Mouse (Mus musculus) small intestine, adult 2 months (tissue): ENCODE results near the gene BC067074. TPM values are rescaled to one million over a fixed set of nuclear protein-coding genes. Genes with fewer than 3 reads are reported as not detected.

Experiments used
- H3K27ac ChIP-seq: fragments of 200-500 bp; 2 replicates; pipeline ENCODE4 v1.5.1; 2012; ENCODE audit warnings: low read depth, low read length, control low read depth, inconsistent platforms; ENCODE audit not compliant: insufficient read depth
- H3K27me3 ChIP-seq: fragments of 200-500 bp; 2 replicates; pipeline ENCODE4 v1.6.1; 2012; ENCODE audit warnings: mild to moderate bottlenecking, moderate library complexity, low read length, inconsistent platforms; ENCODE audit not compliant: control insufficient read depth, insufficient read depth
- H3K36me3 ChIP-seq: fragments of 200-500 bp; 2 replicates; pipeline ENCODE4 v1.6.1; 2012; ENCODE audit warnings: mild to moderate bottlenecking, low read length, control low read depth, inconsistent platforms; ENCODE audit not compliant: control insufficient read depth, insufficient read depth
- H3K4me1 ChIP-seq: fragments of 200-500 bp; 2 replicates; pipeline ENCODE4 v1.6.1; 2012; ENCODE audit warnings: low read length, inconsistent platforms, mixed read lengths; ENCODE audit not compliant: control insufficient read depth, insufficient read depth, insufficient read length
- H3K4me3 ChIP-seq: fragments of 200-500 bp; 2 replicates; pipeline ENCODE4 v1.5.1; 2012; ENCODE audit warnings: low read depth, mild to moderate bottlenecking, control low read depth, inconsistent platforms, low read length, moderate library complexity
- CTCF ChIP-seq: fragments of 200-500 bp; IDR thresholded peaks from 2 replicates; pipeline ENCODE4 v1.5.1; 2012; ENCODE audit warnings: low read depth, mild to moderate bottlenecking, control low read depth, inconsistent platforms, low read length, moderate library complexity, mixed read lengths; ENCODE audit not compliant: insufficient replicate concordance, insufficient read length; ENCODE audit errors: extremely low read depth
- POLR2A ChIP-seq: fragments of 200-500 bp; IDR thresholded peaks from 2 replicates; pipeline ENCODE4 v1.6.1; 2012; ENCODE audit warnings: low read depth, mild to moderate bottlenecking, control low read depth, inconsistent platforms, low read length, moderate library complexity
- WGBS: fragments of 180-500 bp; shearing (Covaris S2); methylation state at CpG from one replicate; pipeline ENCODE4 v1.1.7; 2018; 5-methylcytosine and 5-hydroxymethylcytosine counted together
- polyA plus RNA-seq: library from polyadenylated mRNA; depleted of rRNA; stranded (reverse); fragments of >200 nt; gene quantifications from 2 replicates; pipeline ENCODE4 v1.2.3, GENCODE M21; 2012

Gene BC067074
- polyA plus RNA-seq, 1 experiment: 0.10 TPM

- no peaks in the 10 kb centered on the region for H3K36me3 ChIP-seq
- H3K27me3 ChIP-seq: no peaks in the 10 kb centered on the region
- no peak for TF ChIP-seq POLR2A
- no peak for TF ChIP-seq CTCF
- WGBS: 80% methylated on average over 10 of the region's 10 CpGs
- H3K4me3 ChIP-seq: no peak overlapping the region
- H3K4me1 ChIP-seq: no peaks in the 10 kb centered on the region
- H3K27ac ChIP-seq: no peak overlapping the region
Observed at GRCm38 (mm10) chr13:113342355-113342919, 49.5 kb downstream of the BC067074 start.

- WGBS: 56% methylated on average over 11 of the region's 11 CpGs
- Histone ChIP-seq H3K4me3 (no peak overlapping the region), H3K27ac (no peak overlapping the region), H3K27me3 (no peaks in the 10 kb centered on the region), H3K4me1 (no peaks in the 10 kb centered on the region), H3K36me3 (no peaks in the 10 kb centered on the region)
- TF ChIP-seq POLR2A (no peak), CTCF (no peak)
Observed at GRCm38 (mm10) chr13:113350743-113351430, 57.9 kb downstream of the BC067074 start.

- H3K27ac ChIP-seq: no peak overlapping the region
- no peak overlapping the region for H3K4me3 ChIP-seq
- 46% methylated on average over 3 of the region's 3 CpGs for WGBS
Observed at GRCm38 (mm10) chr13:113353546-113353945, 60.6 kb downstream of the BC067074 start.

GRCm38 (mm10) chr13:113353955-113354354 lies 61.0 kb downstream of the BC067074 start:
- no peaks in the 10 kb centered on the region for H3K4me1 ChIP-seq
- WGBS: 40% methylated on average over 4 of the region's 4 CpGs
- H3K27me3 ChIP-seq: no peaks in the 10 kb centered on the region
- H3K27ac ChIP-seq: no peak overlapping the region
- H3K4me3 ChIP-seq: no peak overlapping the region
- TF ChIP-seq CTCF: no peak
- TF ChIP-seq POLR2A: no peak
- H3K36me3 ChIP-seq: no peaks in the 10 kb centered on the region

More at GRCm38 (mm10) chr13:113353546-113353945, 60.6 kb downstream of the BC067074 start:
- H3K27me3 ChIP-seq: no peaks in the 10 kb centered on the region
- H3K36me3 ChIP-seq: no peaks in the 10 kb centered on the region
- H3K4me1 ChIP-seq: no peaks in the 10 kb centered on the region
- no peak for TF ChIP-seq POLR2A
- no peak for TF ChIP-seq CTCF

GRCm38 (mm10) chr13:113355022-113355421 lies 62.1 kb downstream of the BC067074 start:
- Histone ChIP-seq H3K27me3 (no peaks in the 10 kb centered on the region), H3K4me1 (no peaks in the 10 kb centered on the region), H3K36me3 (no peaks in the 10 kb centered on the region), H3K4me3 (no peak overlapping the region), H3K27ac (no peak overlapping the region)
- 84% methylated on average over 4 of the region's 4 CpGs for WGBS
- TF ChIP-seq POLR2A (no peak), CTCF (no peak)

- Histone ChIP-seq H3K4me3 (no peak overlapping the region), H3K27me3 (no peaks in the 10 kb centered on the region), H3K36me3 (no peaks in the 10 kb centered on the region), H3K27ac (no peak overlapping the region), H3K4me1 (no peaks in the 10 kb centered on the region)
- TF ChIP-seq POLR2A: no peak
- no peak for TF ChIP-seq CTCF
- WGBS: 80% methylated on average over 13 of the region's 13 CpGs
Observed at GRCm38 (mm10) chr13:113357438-113358144, 64.6 kb downstream of the BC067074 start.

- Histone ChIP-seq H3K4me1 (no peaks in the 10 kb centered on the region), H3K36me3 (no peaks in the 10 kb centered on the region), H3K27ac (no peak overlapping the region), H3K4me3 (no peak overlapping the region), H3K27me3 (no peaks in the 10 kb centered on the region)
- TF ChIP-seq CTCF (no peak), POLR2A (no peak)
- WGBS: 72% methylated on average over 1 of the region's 1 CpGs
Observed at GRCm38 (mm10) chr13:113359676-113360075, 66.7 kb downstream of the BC067074 start.
